Mouse (Mus musculus) urinary bladder, adult 2 months (tissue): ENCODE measurements at regions not wholly inside any gene's neighbourhood (a gene's known extent, or its start where the extent isn't known, plus 50 kb on each side); places are given as distances from the start of the nearest gene placed in this dataset.

Experiments used
- DNase-seq: peaks from one replicate; pipeline ENCODE4 v3.0.0; 2022; ENCODE audit warnings: low spot score

- DNase-seq = no peak
Observed at GRCm38 (mm10) chr9:115547625-115548325, 237.6 kb upstream of the Stt3b start.

GRCm38 (mm10) chr9:115548722-115549349 is 238.6 kb upstream of the Stt3b start:
- DNase-seq = peak; percentile 40

- no peak for DNase-seq
Observed at GRCm38 (mm10) chr9:115551080-115551479, 240.9 kb upstream of the Stt3b start.

GRCm38 (mm10) chr9:115551501-115551900 is 241.3 kb upstream of the Stt3b start:
- no peak for DNase-seq

- DNase-seq = no peak
Observed at GRCm38 (mm10) chr9:115558131-115558530, 247.9 kb upstream of the Stt3b start.

- no peak for DNase-seq
Observed at GRCm38 (mm10) chr9:115559521-115559920, 249.3 kb upstream of the Stt3b start.

- DNase-seq = no peak
Observed at GRCm38 (mm10) chr9:115561207-115561606, 251.0 kb upstream of the Stt3b start.

- DNase-seq = no peak
Observed at GRCm38 (mm10) chr9:115562783-115563182, 252.6 kb upstream of the Stt3b start.

GRCm38 (mm10) chr9:115564366-115564765 is 254.1 kb upstream of the Stt3b start:
- no peak for DNase-seq

GRCm38 (mm10) chr9:115568693-115569334 is 258.6 kb upstream of the Stt3b start:
- DNase-seq = no peak

- DNase-seq = no peak
Observed at GRCm38 (mm10) chr9:115570998-115571397, 260.8 kb upstream of the Stt3b start.

- DNase-seq = no peak
Observed at GRCm38 (mm10) chr9:115581116-115581515, 270.9 kb upstream of the Stt3b start.

- DNase-seq = no peak
Observed at GRCm38 (mm10) chr9:115583548-115583947, 273.3 kb upstream of the Stt3b start.

GRCm38 (mm10) chr9:115584874-115585273 is 274.7 kb upstream of the Stt3b start:
- no peak for DNase-seq

GRCm38 (mm10) chr9:115592466-115592865 is 282.2 kb upstream of the Stt3b start:
- no peak for DNase-seq

GRCm38 (mm10) chr9:115600228-115600627 is 290.0 kb upstream of the Stt3b start:
- no peak for DNase-seq

- no peak for DNase-seq
Observed at GRCm38 (mm10) chr9:115600826-115601225, 290.6 kb upstream of the Stt3b start.

- DNase-seq = no peak
Observed at GRCm38 (mm10) chr9:115602772-115603171, 292.6 kb upstream of the Stt3b start.

- no peak for DNase-seq
Observed at GRCm38 (mm10) chr9:115604450-115604849, 294.2 kb upstream of the Stt3b start.

GRCm38 (mm10) chr9:115604968-115605682 is 294.9 kb upstream of the Stt3b start:
- DNase-seq = no peak

- DNase-seq = no peak
Observed at GRCm38 (mm10) chr9:115607961-115608360, 297.7 kb upstream of the Stt3b start.

- no peak for DNase-seq
Observed at GRCm38 (mm10) chr9:115608377-115608776, 298.2 kb upstream of the Stt3b start.
